Mouse (Mus musculus): ENCODE results near the gene Alg1. TPM values are rescaled to one million over a fixed set of nuclear protein-coding genes. Genes with fewer than 3 reads are reported as not detected.

The Alg1 gene
- polyA plus RNA-seq, 1 experiment from 2014 or later: 43.4 TPM

DNA sequence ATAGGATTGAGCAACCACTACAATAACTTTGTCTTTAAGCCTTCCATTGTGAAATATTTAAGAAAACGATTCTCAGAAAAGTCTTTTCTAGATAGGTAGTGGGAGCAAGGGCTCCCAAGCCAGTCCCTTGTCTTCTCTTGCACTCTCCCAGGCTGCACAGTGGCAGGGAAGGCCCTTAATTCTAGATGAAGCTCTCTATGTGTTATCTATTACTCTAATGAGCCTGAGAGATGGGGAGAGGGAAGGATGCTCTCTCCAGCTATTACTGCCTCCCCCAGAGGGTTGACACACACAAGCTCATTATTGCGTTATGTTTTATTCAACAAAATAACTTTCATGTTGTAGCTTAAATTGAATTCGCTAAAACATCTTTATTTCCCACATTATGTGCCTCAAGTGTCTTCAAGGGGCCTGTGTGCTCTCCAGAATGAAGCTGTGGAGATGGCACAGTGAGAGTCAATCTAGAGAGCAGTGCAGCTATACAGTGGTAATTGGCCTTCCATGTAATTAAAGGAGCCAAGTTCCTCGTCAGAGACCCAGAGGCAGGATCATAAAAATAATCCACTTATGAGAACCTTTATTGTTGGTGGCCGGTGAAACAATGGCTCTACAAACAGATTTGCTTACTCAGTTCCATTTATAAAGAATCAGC, 46.3 kb downstream of the Alg1 start:
- 54% methylated on average over 5 of the region's 5 CpGs for WGBS
- Histone ChIP-seq H3K27ac (ENCODE audit: low read length) (no peak overlapping the region), H3K9ac (ENCODE audit: low read depth, low read length) (no peak overlapping the region), H3K27me3 (ENCODE audit: control insufficient read depth, insufficient read depth, low read depth, low read length) (no peaks in the 10 kb centered on the region), H3K36me3 (ENCODE audit: control insufficient read depth, insufficient read depth, low read length) (no peaks in the 10 kb centered on the region), H3K4me2 (ENCODE audit: low read length) (no peak overlapping the region), H3K4me1 (ENCODE audit: control insufficient read depth, insufficient read depth, low read length) (no peaks in the 10 kb centered on the region), H3K4me3 (ENCODE audit: low read depth, low read length) (no peak overlapping the region), H3K9me3 (replicated peaks; ENCODE audit: control insufficient read depth, low read length, poor library complexity, severe bottlenecking) (no peaks in the 10 kb centered on the region)
- no peak for ATAC-seq

DNA sequence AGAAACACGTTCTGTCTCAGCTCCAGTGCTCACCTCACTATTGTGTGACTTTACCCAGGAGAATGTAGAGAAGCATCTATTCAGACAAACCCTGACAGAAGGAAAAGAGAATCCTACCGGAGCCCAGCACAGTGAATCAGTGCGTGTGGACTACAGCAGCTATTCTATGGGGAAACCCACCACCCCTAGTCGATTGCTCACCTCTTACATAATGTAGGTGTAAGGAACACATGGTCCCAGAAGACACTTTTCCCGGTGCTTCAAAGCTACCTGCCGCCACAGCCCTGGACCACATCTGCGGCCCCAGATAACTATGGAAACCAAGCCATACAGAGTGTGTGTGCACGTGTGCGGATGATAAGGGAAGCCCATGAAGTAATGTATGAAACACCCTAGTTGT, 49.3 kb downstream of the Alg1 start:
- Histone ChIP-seq H3K27ac (ENCODE audit: low read length) (no peak overlapping the region), H3K9me3 (replicated peaks; ENCODE audit: control insufficient read depth, low read length, poor library complexity, severe bottlenecking) (no peaks in the 10 kb centered on the region), H3K36me3 (ENCODE audit: control insufficient read depth, insufficient read depth, low read length) (no peaks in the 10 kb centered on the region), H3K4me3 (ENCODE audit: low read depth, low read length) (no peak overlapping the region), H3K4me1 (ENCODE audit: control insufficient read depth, insufficient read depth, low read length) (no peaks in the 10 kb centered on the region), H3K4me2 (ENCODE audit: low read length) (no peak overlapping the region), H3K9ac (ENCODE audit: low read depth, low read length) (no peak overlapping the region), H3K27me3 (ENCODE audit: control insufficient read depth, insufficient read depth, low read depth, low read length) (no peaks in the 10 kb centered on the region)
- ATAC-seq: no peak
- 93% methylated on average over 9 of the region's 9 CpGs for WGBS

DNA sequence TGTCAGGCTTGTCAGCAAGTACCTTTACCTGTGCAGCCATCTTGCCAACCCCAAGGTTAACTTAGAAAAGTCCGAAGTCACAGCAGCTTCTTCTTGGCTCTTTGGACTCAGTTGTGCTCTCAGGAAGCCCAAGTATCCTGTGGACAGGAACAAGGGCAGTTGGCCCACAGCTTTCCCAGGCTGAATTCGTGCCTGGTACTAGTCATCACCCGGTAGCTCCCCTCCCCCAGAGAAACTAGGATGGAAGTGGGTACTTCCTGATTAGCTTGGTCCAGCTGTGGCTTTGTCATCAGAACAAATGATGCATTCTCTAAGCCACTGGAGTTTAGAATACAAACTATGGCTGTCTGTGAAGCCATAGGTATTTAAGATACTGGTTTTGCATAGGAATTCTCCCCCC, 52.0 kb downstream of the Alg1 start:
- no peaks in the 10 kb centered on the region for H3K9me3 ChIP-seq (replicated peaks; ENCODE audit: control insufficient read depth, low read length, poor library complexity, severe bottlenecking)
- WGBS: 49% methylated on average over 3 of the region's 3 CpGs
- H3K36me3 ChIP-seq (ENCODE audit: control insufficient read depth, insufficient read depth, low read length): no peaks in the 10 kb centered on the region
- no peak overlapping the region for H3K4me2 ChIP-seq (ENCODE audit: low read length)
- no peaks in the 10 kb centered on the region for H3K4me1 ChIP-seq (ENCODE audit: control insufficient read depth, insufficient read depth, low read length)
- H3K4me3 ChIP-seq (ENCODE audit: low read depth, low read length): no peak overlapping the region
- no peak overlapping the region for H3K9ac ChIP-seq (ENCODE audit: low read depth, low read length)
- no peak overlapping the region for H3K27ac ChIP-seq (ENCODE audit: low read length)
- ATAC-seq: no peak
- H3K27me3 ChIP-seq (ENCODE audit: control insufficient read depth, insufficient read depth, low read depth, low read length): no peaks in the 10 kb centered on the region

Small RNA genes lying within 50 kb of the gene (microRNA-seq; reads per million reads assigned to microRNA genes)
- not detected for gene Gm23689
- not detected for gene Gm26095
- gene Mir6364: not detected

Other genes starting within 250 kb of the Alg1 start
- gene Sept12, start 235.8 kb upstream of the Alg1 start, polyA plus RNA-seq (2015; fragmentation: Nextera tagmentation; extraction: Ambion mirVana): not detected in 2 replicates
- gene Smim22, start 226.3 kb upstream of the Alg1 start, polyA plus RNA-seq (2015; fragmentation: Nextera tagmentation; extraction: Ambion mirVana): 0.91 and 1.7 TPM in 2 replicates
- gene Rogdi, start 220.1 kb upstream of the Alg1 start, polyA plus RNA-seq (2015; fragmentation: Nextera tagmentation; extraction: Ambion mirVana): 147 and 164 TPM in 2 replicates
- 194 and 204 TPM in 2 replicates for gene Glyr1, start 183.8 kb upstream of the Alg1 start, polyA plus RNA-seq (2015; fragmentation: Nextera tagmentation; extraction: Ambion mirVana)
- gene Ubn1, start 183.6 kb upstream of the Alg1 start, polyA plus RNA-seq (2015; fragmentation: Nextera tagmentation; extraction: Ambion mirVana): 11.3 and 12.2 TPM in 2 replicates
- gene Ppl, start 101.2 kb upstream of the Alg1 start, polyA plus RNA-seq (2015; fragmentation: Nextera tagmentation; extraction: Ambion mirVana): 0.06 and 0.11 TPM in 2 replicates
- gene Sec14l5, start 86.5 kb upstream of the Alg1 start, polyA plus RNA-seq (2015; fragmentation: Nextera tagmentation; extraction: Ambion mirVana): 0.40 and 0.80 TPM in 2 replicates
- 10.4 and 11.4 TPM in 2 replicates for gene Nagpa, start 29.6 kb upstream of the Alg1 start, polyA plus RNA-seq (2015; fragmentation: Nextera tagmentation; extraction: Ambion mirVana)
- 15.7 and 16.3 TPM in 2 replicates for gene AU021092, start 11.3 kb upstream of the Alg1 start, polyA plus RNA-seq (2015; fragmentation: Nextera tagmentation; extraction: Ambion mirVana)
- gene Eef2kmt, start 22.4 kb downstream of the Alg1 start, polyA plus RNA-seq (2015; fragmentation: Nextera tagmentation; extraction: Ambion mirVana): 6.3 and 7.7 TPM in 2 replicates